Comparison of ENCODE assay signal across 16 mouse cellular contexts in genomic region chr2:121669846-121670245, GRCm38 (mm10).
"Had no signal": no experiment of that assay in that cellular context is flagged by ENCODE, and none has a peak within 500 bp of the region (broad histone marks: within the 10 kb centered on the region; RNA-seq: fewer than 3 reads in every experiment).

No protein-coding gene starts in this region.

- DNase-seq: kidney, adult 2 months; kidney, postnatal 10 days; kidney, postnatal 36 days; layer of hippocampus, postnatal 36 days; left cerebral cortex, postnatal 4 days; liver, postnatal 0 days; lung, embryonic 14.5 days had no signal

- H3K27me3 ChIP-seq: kidney, embryonic 15.5 days; limb, embryonic 12.5 days; limb, embryonic 15.5 days; midbrain, embryonic 15.5 days; neural tube, embryonic 13.5 days had no signal

- H3K27ac ChIP-seq: kidney, embryonic 15.5 days; left cerebral cortex, adult 2 months; limb, embryonic 12.5 days; limb, embryonic 15.5 days; liver, embryonic 14.5 days; macrophage; midbrain, embryonic 10.5 days; midbrain, embryonic 15.5 days; neural tube, embryonic 13.5 days had no signal

- H3K4me3 ChIP-seq: kidney, embryonic 15.5 days; left cerebral cortex, adult 2 months; limb, embryonic 12.5 days; limb, embryonic 15.5 days; midbrain, embryonic 10.5 days; midbrain, embryonic 15.5 days; neural tube, embryonic 13.5 days had no signal

- H3K36me3 ChIP-seq: kidney, embryonic 15.5 days; limb, embryonic 12.5 days; limb, embryonic 15.5 days; midbrain, embryonic 10.5 days; midbrain, embryonic 15.5 days; neural tube, embryonic 13.5 days had no signal

- H3K4me1 ChIP-seq: limb, embryonic 12.5 days; limb, embryonic 15.5 days; midbrain, embryonic 10.5 days; midbrain, embryonic 15.5 days had no signal
